Mouse (Mus musculus) hindbrain, embryonic 16.5 days (tissue): ENCODE data around the gene Gpr87. TPM values are rescaled to one million over a fixed set of nuclear protein-coding genes. Genes with fewer than 3 reads are reported as not detected.
"Not testable (repeated sequence)": the region's sequence is repeated elsewhere in the genome, so short reads cannot be mapped to it uniquely, and the experiment has no call there.

Experiments
- ATAC-seq: fragments of 200-750 bp; cut with Nextera tagmentation; 2 replicates; pipeline ENCODE4 v1.8.0; 2017; ENCODE audit warnings: moderate TSS enrichment, moderate library complexity
- H3K27ac ChIP-seq: fragments of 300-500 bp; sonication (generic); 2 replicates; pipeline ENCODE4 v1.5.1; 2014; ENCODE audit warnings: low read depth, mild to moderate bottlenecking, control low read depth, low read length, moderate library complexity
- H3K27me3 ChIP-seq: fragments of 300-500 bp; sonication (generic); replicated peaks from 2 replicates; pipeline ENCODE4 v1.6.1; 2014; ENCODE audit warnings: low read length; ENCODE audit not compliant: control insufficient read depth, insufficient read depth
- H3K36me3 ChIP-seq: fragments of 300-500 bp; sonication (generic); 2 replicates; pipeline ENCODE4 v1.6.1; 2014; ENCODE audit warnings: mild to moderate bottlenecking, low read length, moderate library complexity, mixed read lengths; ENCODE audit not compliant: control insufficient read depth, insufficient read depth
- H3K4me1 ChIP-seq: fragments of 300-500 bp; sonication (generic); 2 replicates; pipeline ENCODE4 v1.6.1; 2014; ENCODE audit warnings: low read depth, low read length; ENCODE audit not compliant: control insufficient read depth, insufficient read depth
- H3K4me2 ChIP-seq: fragments of 300-500 bp; sonication (generic); 2 replicates; pipeline ENCODE4 v1.6.1; 2014; ENCODE audit warnings: mild to moderate bottlenecking, low read length, control low read depth, moderate library complexity
- H3K4me3 ChIP-seq: fragments of 300-500 bp; sonication (generic); 2 replicates; pipeline ENCODE4 v1.5.1; 2014; ENCODE audit warnings: mild to moderate bottlenecking, low read length, control low read depth, moderate library complexity
- H3K9ac ChIP-seq: fragments of 300-500 bp; sonication (generic); 2 replicates; pipeline ENCODE4 v1.6.1; 2014; ENCODE audit warnings: low read depth, mild to moderate bottlenecking, control low read depth, low read length, moderate library complexity
- H3K9me3 ChIP-seq: fragments of 300-500 bp; sonication (generic); 2 replicates; pipeline ENCODE4 v1.6.1; 2014; ENCODE audit warnings: mild to moderate bottlenecking, low read length, moderate library complexity; ENCODE audit not compliant: control insufficient read depth
- WGBS: fragments of 180-500 bp; shearing (Covaris S2); extraction: QIAGEN DNeasy Blood & Tissue Kit; methylation state at CpG from one replicate; pipeline ENCODE4 v1.1.7; 2014; 5-methylcytosine and 5-hydroxymethylcytosine counted together
- polyA plus RNA-seq: library from polyadenylated mRNA; unstranded; fragments of >200 nt; fragmentation: Nextera tagmentation; extraction: Ambion mirVana; gene quantifications from 2 replicates; pipeline ENCODE4 v1.2.1, GENCODE M21; 2015

The Gpr87 gene
- polyA plus RNA-seq, 1 experiment from 2014 or later, result 0.18 TPM

DNA sequence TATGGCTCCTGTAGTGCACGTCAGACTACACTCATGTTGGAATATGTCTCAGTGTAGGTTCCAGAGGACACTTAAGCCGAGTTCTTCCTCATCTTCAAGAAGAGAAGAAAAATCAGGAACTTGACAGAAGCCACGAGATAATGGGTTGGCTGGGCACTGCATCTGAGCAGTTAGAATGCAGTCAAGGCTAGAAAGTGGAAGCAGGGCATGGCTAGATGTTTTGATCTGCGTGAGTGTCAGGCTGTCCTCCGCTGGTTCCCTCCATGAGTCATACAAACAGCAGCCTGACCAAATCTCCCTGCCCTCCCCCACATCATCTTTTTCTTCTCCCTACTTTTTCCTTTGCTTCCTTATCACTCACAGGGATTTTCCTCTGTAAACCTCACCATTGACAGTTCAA is 41.5 kb downstream of the Gpr87 start, which contains the start of gene P2ry14:
P2ry14 (minus strand) TSS at position 195 of the 400 bp plus-strand sequence.
- ATAC-seq, result no peak
- Histone ChIP-seq H3K27me3 (no peaks in the 10 kb centered on the region), H3K4me2 (no peak within 1 kb of the TSS), H3K9ac (no peak within 1 kb of the TSS), H3K27ac (no peak within 1 kb of the TSS), H3K36me3 (no peaks in the 10 kb centered on the region), H3K9me3 (no peaks in the 10 kb centered on the region), H3K4me1 (no peaks in the 10 kb centered on the region), H3K4me3 (no peak within 1 kb of the TSS)
- WGBS, result 88% methylated on average over 5 of the region's 5 CpGs

DNA sequence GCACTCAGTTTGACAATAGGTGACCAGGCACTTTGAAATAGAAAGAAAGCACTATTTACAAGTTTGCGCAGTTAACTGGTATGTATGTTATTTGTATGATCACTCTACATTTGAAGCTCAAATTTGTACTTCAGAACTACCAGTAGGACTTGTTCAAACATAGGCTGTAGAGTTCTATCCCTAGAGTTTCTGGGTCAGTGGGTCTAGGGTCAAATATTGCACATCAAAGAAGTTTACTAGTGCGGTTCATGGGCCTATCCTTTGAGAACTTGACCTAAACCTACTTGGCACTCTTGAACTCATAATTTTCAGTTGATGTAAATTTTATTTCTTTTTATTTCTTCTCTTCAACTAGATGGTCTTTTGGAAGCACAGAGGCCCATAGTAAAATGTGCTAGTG is 44.3 kb downstream of the Gpr87 start:
- H3K4me3 ChIP-seq, result no peak overlapping the region
- H3K27ac ChIP-seq, result no peak overlapping the region
- H3K4me2 ChIP-seq, result no peak overlapping the region
- no peak for ATAC-seq
- H3K36me3 ChIP-seq, result no peaks in the 10 kb centered on the region
- H3K4me1 ChIP-seq, result no peaks in the 10 kb centered on the region
- no peaks in the 10 kb centered on the region for H3K27me3 ChIP-seq
- H3K9ac ChIP-seq, result no peak overlapping the region
- 99% methylated on average over 2 of the region's 2 CpGs for WGBS
- no peaks in the 10 kb centered on the region for H3K9me3 ChIP-seq

DNA sequence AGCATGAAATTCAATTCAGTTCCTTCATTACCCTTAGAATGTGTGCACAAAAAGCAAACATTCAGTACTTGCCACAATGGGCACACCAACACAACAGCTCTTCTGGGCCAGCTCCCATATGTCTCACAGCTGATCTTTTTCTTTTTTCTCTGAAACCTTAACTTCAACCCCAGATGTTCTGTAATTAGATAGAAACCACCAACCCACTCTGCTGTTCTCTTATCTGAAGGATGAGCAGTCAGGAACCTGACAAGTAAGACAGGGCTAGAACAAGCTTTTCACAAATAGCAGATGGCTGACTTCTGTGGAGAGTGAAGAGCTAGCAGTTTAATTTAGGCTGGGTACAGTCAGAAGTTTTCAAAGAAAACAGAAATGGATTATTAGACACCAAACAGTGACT is 45.3 kb downstream of the Gpr87 start:
- no peak for ATAC-seq
- no peaks in the 10 kb centered on the region for H3K27me3 ChIP-seq
- no peaks in the 10 kb centered on the region for H3K9me3 ChIP-seq
- no peak overlapping the region for H3K4me3 ChIP-seq
- H3K9ac ChIP-seq, result no peak overlapping the region
- no peaks in the 10 kb centered on the region for H3K4me1 ChIP-seq
- no peak overlapping the region for H3K27ac ChIP-seq
- H3K4me2 ChIP-seq, result no peak overlapping the region
- no peaks in the 10 kb centered on the region for H3K36me3 ChIP-seq

DNA sequence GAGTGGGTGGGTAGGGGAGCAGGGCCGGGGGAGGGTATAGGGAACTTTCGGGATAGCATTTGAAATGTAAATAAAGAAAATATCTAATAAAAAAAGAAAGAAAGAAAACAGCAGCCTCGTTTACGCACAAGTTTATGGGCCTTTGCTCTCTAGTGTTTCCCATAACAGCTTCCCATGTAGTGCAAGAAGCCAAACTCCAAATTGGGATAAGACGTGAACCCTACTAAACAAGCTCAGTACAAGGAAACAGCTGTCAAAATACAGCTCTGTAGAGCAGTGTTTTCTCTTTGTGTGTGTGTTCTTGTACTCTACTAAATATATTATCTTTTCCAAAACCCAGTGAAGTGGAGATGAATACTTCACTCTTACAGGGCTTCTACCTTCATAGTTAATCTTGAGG is 49.7 kb downstream of the Gpr87 start:
- ATAC-seq, result no peak
- Histone ChIP-seq H3K4me3 (no peak overlapping the region), H3K27ac (no peak overlapping the region), H3K4me2 (no peak overlapping the region), H3K27me3 (no peaks in the 10 kb centered on the region), H3K9ac (no peak overlapping the region), H3K36me3 (no peaks in the 10 kb centered on the region), H3K9me3 (no peaks in the 10 kb centered on the region), H3K4me1 (no peaks in the 10 kb centered on the region)
- 84% methylated on average over 5 of the region's 5 CpGs for WGBS

DNA sequence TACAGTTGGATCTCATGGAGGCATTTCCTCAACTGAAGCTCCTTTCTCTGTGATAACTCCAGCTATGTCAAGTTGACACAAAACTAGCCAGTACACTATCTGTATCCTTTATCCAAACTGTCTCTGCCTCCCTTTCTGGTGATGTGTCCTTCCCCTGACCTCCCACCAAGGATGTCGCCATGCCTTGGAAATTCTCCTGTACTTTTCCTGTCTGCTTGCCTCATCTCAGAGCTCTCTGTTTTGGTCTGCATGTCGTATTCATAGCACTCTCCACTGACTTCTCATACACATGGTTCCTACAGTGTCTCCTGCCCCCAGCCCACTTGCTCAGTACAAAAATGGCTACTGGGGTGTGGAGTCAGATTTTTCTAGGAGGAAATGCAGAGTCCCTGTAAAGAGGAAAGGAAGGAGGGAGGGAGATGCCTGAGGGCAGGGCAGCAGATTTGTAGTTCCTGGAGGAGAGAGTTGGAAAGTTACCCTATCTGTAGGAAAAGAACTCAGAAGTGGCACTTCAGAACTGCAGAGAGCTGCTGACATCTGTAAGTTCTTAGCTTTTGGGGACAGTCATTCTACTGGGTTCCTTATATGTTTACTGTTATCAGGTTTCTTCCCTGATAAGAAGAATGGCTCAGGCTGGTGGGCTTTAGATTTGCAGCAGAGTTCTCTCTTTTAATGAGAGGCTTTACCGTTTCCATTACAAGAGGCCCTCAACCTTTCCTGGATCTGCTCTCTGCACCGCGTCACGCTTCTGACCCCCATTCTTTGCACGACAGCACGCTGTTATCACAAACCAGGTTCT is 53.2 kb downstream of the Gpr87 start:
- H3K27me3 ChIP-seq, result no peaks in the 10 kb centered on the region
- H3K4me3 ChIP-seq, result no peak overlapping the region
- no peak overlapping the region for H3K27ac ChIP-seq
- no peaks in the 10 kb centered on the region for H3K9me3 ChIP-seq
- WGBS, result 86% methylated on average over 8 of the region's 8 CpGs
- H3K4me1 ChIP-seq, result no peaks in the 10 kb centered on the region
- H3K9ac ChIP-seq, result no peak overlapping the region
- no peaks in the 10 kb centered on the region for H3K36me3 ChIP-seq
- ATAC-seq, result no peak
- H3K4me2 ChIP-seq, result no peak overlapping the region

DNA sequence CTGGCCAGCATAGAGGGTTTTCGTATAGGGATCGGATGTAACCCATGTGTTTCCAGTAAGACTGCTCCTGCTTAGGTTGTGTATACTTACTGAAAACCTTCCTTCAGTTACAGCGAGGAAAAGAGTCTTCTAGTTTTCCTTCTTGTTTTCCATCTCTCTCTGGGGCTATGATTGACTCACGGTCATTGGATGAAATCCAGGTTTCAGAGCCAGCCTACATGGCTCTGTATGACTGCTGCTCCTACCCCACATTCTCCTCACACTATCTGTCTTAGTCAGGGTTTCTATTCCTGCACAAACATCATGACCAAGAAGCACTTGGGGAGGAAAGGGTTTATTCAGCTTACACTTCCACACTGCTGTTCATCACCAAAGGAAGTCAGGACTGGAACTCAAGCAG is 54.0 kb downstream of the Gpr87 start:
- H3K27ac ChIP-seq, H3K4me1 ChIP-seq, H3K9me3 ChIP-seq, H3K36me3 ChIP-seq, H3K4me3 ChIP-seq, ATAC-seq, H3K27me3 ChIP-seq, H3K9ac ChIP-seq, H3K4me2 ChIP-seq: not testable (repeated sequence)
- 91% methylated on average over 4 of the region's 4 CpGs for WGBS

DNA sequence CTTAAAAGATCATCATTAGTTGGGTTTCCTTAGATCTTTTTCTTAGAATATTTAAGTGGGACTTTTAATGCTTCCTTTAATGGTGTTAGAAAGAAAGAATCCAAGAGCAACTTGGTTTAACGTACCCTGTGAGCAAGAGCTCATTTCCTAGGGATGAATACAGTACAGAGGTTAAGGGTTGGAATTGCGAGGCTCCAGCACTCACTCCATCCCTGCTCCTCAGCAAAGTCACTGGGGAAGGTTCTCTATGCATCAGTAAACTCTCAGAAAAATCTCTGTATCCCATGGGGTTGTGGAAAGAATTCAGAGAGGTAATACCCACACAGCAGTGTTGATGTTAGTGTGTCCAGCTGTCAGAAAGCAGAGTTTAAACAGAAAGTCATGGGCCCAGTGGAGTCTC is 54.8 kb downstream of the Gpr87 start:
- no peak overlapping the region for H3K4me3 ChIP-seq
- H3K9ac ChIP-seq, result no peak overlapping the region
- no peaks in the 10 kb centered on the region for H3K27me3 ChIP-seq
- no peak for ATAC-seq
- H3K4me1 ChIP-seq, result no peaks in the 10 kb centered on the region
- WGBS, result 78% methylated on average over 2 of the region's 2 CpGs
- H3K9me3 ChIP-seq, result no peaks in the 10 kb centered on the region
- H3K36me3 ChIP-seq, result no peaks in the 10 kb centered on the region
- no peak overlapping the region for H3K27ac ChIP-seq
- no peak overlapping the region for H3K4me2 ChIP-seq

DNA sequence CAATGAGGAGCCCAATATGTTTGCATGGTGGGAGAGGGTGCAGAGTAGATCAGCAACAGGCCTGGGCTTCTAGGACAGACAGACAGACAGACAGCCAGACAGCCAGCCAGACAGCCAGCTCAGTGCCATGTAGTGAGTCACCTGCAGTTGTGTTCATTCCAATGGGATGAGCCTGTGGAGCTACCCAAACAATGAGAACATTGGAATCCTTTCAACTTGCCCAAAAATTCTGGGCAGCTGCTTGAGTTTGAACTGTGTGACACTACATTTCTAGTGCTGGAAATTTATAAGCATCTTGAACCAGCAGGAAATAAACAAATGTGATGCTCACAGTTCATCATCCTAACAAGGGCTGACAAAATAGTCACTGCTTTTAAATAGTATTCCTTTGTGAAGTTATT is 55.3 kb downstream of the Gpr87 start:
- Histone ChIP-seq H3K4me2 (no peak overlapping the region), H3K4me3 (no peak overlapping the region), H3K9ac (no peak overlapping the region), H3K27ac (no peak overlapping the region), H3K36me3 (no peaks in the 10 kb centered on the region), H3K4me1 (no peaks in the 10 kb centered on the region), H3K27me3 (no peaks in the 10 kb centered on the region), H3K9me3 (no peaks in the 10 kb centered on the region)
- no peak for ATAC-seq

DNA sequence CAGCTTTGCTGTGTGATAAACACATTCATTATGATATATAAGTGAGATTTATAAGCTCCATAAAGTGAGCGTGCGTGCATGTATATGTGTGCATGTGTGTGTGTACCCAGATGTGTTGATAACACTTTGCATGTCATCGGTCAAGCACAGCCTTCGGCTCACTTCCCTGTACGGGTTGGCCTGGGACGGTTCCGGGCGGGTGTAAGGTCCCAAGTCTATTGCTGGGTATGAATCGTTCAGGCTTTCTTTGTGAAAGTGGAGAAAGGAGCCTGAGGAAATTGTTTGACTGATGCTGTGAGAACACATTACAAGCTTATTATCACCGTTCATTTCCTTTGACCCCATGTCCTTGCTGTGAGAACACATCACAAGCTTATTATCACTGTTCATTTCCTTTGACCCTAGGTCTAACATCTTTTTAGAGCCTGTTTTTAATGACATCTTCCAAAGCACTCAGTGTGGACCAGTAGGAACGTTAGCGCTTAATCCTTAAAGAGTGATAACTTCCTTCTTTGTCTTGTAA is 55.9 kb downstream of the Gpr87 start:
- H3K9me3 ChIP-seq, result no peaks in the 10 kb centered on the region

More for the DNA sequence above, 55.9 kb downstream of the Gpr87 start:
- H3K4me1 ChIP-seq, result no peaks in the 10 kb centered on the region
- H3K4me2 ChIP-seq, result no peak overlapping the region
- H3K27ac ChIP-seq, result no peak overlapping the region
- no peak overlapping the region for H3K9ac ChIP-seq
- no peaks in the 10 kb centered on the region for H3K27me3 ChIP-seq
- H3K36me3 ChIP-seq, result no peaks in the 10 kb centered on the region
- WGBS, result 64% methylated on average over 12 of the region's 12 CpGs
- ATAC-seq, result no peak
- H3K4me3 ChIP-seq, result no peak overlapping the region
